Mouse (Mus musculus): ENCODE measurements at regions not wholly inside any gene's neighbourhood (a gene's known extent, or its start where the extent isn't known, plus 50 kb on each side); places are given as distances from the start of the nearest gene placed in this dataset.
"Not testable (repeated sequence)": the region's sequence is repeated elsewhere in the genome, so short reads cannot be mapped to it uniquely, and the experiment has no call there.

GRCm38 (mm10) chr8:90056331-90056730 is 291.8 kb downstream of the Tox3 start:
- no peak for DNase-seq (ENCODE audit: low read depth)

DNA sequence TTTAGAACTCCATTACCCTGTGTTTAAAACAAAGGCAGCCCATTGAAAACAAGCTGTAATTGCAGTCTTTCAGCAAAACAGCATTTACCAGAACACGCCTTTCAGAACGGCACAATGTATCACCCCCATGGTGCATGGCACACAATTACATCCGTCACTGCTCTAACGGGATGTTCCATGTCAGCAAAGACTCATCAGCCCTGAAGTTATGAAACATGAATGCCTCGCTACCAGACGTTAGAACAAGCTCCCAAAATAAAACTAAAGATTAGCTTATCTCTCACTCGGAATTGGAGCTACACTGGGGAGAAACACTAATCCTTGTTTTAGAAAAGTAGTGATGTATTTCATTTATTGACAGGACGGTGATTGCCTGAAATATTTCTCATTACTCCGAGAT is 301.4 kb downstream of the Tox3 start:
- DNase-seq (ENCODE audit: low read depth) = no peak

- DNase-seq (ENCODE audit: low read depth) = no peak
Measured at GRCm38 (mm10) chr8:90036436-90036835, 311.7 kb downstream of the Tox3 start.

GRCm38 (mm10) chr8:90032572-90032971 is 315.6 kb downstream of the Tox3 start:
- DNase-seq (ENCODE audit: low read depth) = no peak

DNA sequence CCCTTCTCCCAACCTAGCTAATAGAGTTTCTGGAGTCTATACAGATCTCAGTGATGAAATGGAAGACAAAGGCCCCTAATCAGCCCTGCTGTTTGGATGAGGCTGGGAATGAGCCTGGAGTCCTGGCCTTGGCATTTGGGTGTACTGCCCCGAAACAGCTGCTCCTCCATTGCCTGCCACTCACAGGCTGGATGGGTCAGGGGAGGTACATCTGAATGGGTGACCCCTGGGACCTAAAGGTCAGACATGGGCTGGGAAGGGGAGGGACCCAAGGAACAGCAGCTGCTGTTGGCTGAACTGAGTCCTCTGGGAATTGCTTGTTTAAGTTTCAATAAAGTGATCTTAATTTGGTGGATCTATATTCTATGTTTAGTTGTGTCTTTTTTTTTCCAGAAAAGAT is 316.9 kb downstream of the Tox3 start:
- no peak for DNase-seq (ENCODE audit: low read depth)

- DNase-seq (ENCODE audit: low read depth) = not testable (repeated sequence)
Measured at GRCm38 (mm10) chr8:90017958-90018357, 330.2 kb downstream of the Tox3 start.

DNA sequence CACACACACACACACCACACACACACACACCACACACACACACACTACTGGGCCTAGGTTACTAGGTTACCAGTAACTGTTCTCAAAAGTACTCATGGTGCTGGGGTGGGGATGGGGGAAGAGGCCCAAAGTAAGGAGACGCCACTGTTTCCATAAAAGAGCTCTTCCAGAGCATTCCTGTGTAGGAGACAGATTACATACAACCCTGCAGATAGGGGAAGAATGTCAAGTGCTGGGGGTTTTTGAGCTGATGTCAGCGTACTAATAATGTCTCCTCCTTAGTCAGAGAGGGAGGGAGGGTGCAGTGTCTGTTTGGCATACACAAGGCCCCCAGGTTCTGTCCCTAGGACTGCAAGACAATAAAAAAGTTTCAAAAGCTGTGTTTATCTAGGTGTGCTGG is 334.4 kb downstream of the Tox3 start:
- DNase-seq (ENCODE audit: low read depth) = no peak

DNA sequence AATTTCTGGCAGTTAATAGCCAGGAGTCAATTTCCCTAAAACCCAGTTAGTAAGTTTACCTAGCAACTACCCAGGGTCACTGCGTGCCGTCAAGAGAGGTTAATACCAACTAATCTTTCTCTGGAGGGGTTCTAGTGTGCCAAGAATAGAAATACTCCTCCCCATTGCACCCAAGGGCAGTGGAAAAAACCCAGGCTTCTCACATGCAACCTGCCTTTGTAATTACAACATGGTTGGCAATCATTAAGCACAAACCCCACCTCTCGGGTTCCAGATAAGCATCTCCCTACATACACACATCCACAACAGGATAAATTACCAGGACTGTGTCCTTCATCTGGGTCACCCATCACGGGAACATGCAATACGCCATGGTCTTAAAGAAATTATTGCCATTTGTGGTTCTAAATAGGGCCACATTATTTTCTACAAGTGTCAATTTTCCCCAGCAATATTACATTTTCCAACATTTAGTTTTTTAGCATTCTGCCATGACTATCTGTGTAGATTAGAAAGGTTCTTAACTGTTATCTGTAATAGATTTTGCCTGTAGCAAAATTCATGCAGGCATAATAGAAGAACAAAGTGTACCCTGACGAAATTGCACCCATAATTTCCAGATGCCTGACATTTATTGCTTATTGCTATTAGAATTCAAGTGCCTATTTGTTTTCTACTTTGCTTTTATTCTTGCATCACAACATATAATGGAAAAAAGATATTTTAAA is 336.3 kb downstream of the Tox3 start:
- DNase-seq (ENCODE audit: low read depth) = peak; percentile 92

DNA sequence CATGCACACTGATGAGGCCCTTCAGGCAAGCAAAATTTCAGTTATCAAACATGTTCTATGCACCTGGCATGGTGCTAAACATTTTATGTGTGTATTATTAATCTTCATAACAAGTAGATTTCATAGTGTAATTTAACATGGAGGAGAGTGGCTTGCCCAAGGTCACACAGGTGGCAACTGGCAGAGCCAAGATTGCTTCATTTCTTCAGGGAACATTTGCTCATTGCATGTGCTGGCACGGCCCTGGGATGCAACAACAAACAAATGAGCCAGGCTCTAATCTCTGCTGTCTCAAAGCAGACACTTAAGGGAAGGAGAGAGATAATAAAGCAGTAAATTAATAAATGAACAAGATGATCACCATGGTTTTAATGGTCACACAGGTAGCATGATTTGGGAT is 338.7 kb downstream of the Tox3 start:
- DNase-seq (ENCODE audit: low read depth) = peak; percentile 92

GRCm38 (mm10) chr8:90000899-90001640 is 347.1 kb downstream of the Tox3 start:
- no peak for DNase-seq (ENCODE audit: low read depth)

- no peak for DNase-seq (ENCODE audit: low read depth)
Measured at GRCm38 (mm10) chr8:89993743-89994142, 354.4 kb downstream of the Tox3 start.

GRCm38 (mm10) chr8:89983859-89984258 is 364.3 kb downstream of the Tox3 start:
- DNase-seq (ENCODE audit: low read depth) = no peak

DNA sequence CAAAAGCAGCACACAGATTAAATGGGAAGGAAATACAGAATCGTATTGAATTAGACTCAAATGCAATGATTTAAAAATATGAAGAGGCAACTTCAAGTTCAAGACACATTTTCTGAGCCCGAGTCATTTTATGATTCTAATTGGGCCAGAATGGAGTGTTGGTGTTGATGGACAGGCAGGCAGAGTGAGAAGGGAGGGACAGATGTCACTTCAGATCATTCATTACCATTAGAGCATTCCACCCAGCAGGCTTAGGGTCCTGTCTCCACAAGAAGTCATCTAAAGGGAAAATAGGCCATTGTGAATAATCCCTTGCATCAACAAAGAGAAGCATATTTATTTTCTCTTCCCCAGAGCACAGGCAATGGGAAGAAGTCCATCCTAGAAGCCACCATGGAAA is 365.6 kb downstream of the Tox3 start:
- DNase-seq (ENCODE audit: low read depth) = no peak

GRCm38 (mm10) chr8:89981320-89981719 is 366.8 kb downstream of the Tox3 start:
- no peak for DNase-seq (ENCODE audit: low read depth)

DNA sequence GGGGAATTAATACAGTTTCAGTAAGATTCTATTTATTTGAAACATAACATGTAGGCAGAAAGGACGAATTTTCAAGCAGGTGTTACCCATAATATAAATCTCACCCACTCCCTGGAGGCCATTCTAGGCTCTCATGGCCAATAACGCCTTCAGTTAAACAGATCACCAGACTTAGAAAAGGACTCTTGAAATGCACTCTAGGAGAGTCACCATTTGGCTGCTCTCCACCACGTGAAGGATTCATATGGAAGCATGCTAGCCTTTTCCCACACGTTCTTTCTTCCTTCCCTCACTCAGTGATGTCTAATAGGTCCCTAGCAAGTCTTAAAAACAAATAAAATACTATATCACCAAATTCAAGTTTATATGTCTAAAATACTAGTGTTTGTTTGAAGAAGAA is 367.7 kb downstream of the Tox3 start:
- no peak for DNase-seq (ENCODE audit: low read depth)

- no peak for DNase-seq (ENCODE audit: low read depth)
Measured at GRCm38 (mm10) chr8:89962799-89963198, 385.3 kb downstream of the Tox3 start.

GRCm38 (mm10) chr8:89957486-89957885 is 390.7 kb downstream of the Tox3 start:
- DNase-seq (ENCODE audit: low read depth) = no peak

- DNase-seq (ENCODE audit: low read depth) = no peak
Measured at GRCm38 (mm10) chr8:89956482-89957020, 391.6 kb downstream of the Tox3 start.

GRCm38 (mm10) chr8:89938836-89939235 is 409.3 kb downstream of the Tox3 start:
- DNase-seq (ENCODE audit: low read depth) = no peak

DNA sequence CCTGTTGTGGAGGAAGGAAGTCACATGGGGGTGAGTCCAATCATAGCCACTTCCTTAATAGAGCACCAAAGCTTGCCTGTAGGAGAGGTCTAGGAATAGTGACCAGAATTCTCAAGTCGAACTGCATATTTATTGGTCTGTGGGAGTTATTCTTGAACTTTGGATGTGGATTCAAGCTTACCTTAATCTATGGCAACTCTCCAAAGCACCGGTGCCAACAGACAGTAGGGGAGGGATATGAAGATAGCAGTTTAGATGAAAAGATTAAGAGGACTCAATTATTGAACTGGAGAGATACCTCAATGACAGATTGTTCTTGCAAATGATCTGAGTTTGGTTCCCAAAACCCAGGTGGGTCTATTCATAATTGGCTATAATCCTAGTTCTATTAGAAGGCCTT is 413.6 kb downstream of the Tox3 start:
- no peak for DNase-seq (ENCODE audit: low read depth)

- no peak for DNase-seq (ENCODE audit: low read depth)
Measured at GRCm38 (mm10) chr8:89926666-89927232, 421.4 kb downstream of the Tox3 start.

GRCm38 (mm10) chr8:89924697-89925096 is 423.4 kb downstream of the Tox3 start:
- DNase-seq (ENCODE audit: low read depth) = not testable (repeated sequence)

DNA sequence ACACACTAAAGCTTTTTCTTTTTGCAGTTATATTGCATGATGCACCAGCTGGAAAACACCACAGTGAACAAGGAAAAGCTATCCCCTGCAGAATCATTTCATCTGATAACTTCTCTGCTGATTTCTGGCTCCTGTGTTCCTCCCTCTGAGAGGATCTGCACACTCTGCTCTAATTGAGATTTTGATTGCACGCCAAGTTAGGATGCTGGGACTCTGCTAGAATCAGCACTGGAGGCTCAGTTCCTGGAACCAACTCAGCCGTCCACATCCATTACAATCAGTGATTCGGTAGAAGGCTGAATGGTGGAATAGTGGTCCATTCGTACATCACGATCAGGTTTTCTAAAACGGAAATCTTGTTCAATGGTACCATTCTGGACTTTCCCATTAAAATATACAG is 434.1 kb downstream of the Tox3 start:
- no peak for DNase-seq (ENCODE audit: low read depth)
